Mouse (Mus musculus) stomach, postnatal 0 days (tissue): ENCODE measurements around the gene Zfp94.

Source experiments
- CTCF ChIP-seq: IDR thresholded peaks from 2 replicates; pipeline ENCODE4 v1.5.1; 2016; ENCODE audit warnings: antibody characterized with exemption, low read depth, mild to moderate bottlenecking, moderate library complexity
- EP300 ChIP-seq: optimal IDR thresholded peaks from 2 replicates; pipeline ENCODE3; 2016; ENCODE audit warnings: antibody characterized with exemption

DNA sequence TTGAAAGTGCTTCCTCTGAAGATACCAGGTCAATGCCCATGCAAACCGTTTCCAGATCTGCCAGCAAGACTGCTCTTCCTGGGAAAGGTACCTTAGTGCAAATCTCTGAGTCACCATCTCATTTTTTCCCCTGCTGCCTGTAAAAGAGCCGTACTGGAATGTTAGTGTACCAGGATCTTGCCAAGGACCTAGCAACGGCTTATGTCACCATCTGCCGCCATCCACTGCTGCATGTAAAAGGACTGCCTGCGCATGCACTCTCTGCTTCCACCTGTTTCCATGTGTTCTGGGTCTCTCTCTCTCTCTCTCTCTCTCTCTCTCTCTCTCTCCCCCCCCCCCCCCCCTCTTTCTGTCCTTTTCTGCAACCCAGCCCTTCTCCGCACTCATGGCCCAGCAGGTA, 28.0 kb downstream of the Zfp94 start:
- TF ChIP-seq CTCF, result no peak
- no peak for TF ChIP-seq EP300
